Comparison of ENCODE assay signal across 29 mouse cellular contexts in genomic region chr5:63993865-63994264, GRCm38 (mm10). TPM values are rescaled to one million over a fixed set of nuclear protein-coding genes. Genes with fewer than 3 reads are reported as not detected.
DNase-seq lines count a peak whose midpoint lies in the region; ATAC-seq and TF ChIP-seq lines count a peak whose summit lies in the region.
"Had no signal": no experiment of that assay in that cellular context is flagged by ENCODE, and none has a peak within 500 bp of the region (broad histone marks: within the 10 kb centered on the region; RNA-seq: fewer than 3 reads in every experiment).

No protein-coding gene starts in this region.

- H3K9ac ChIP-seq in hindbrain, embryonic 11.5 days (ENCODE audit: low read depth, low read length), result no peak overlapping the region
- no peak overlapping the region for H3K9ac ChIP-seq in hindbrain, embryonic 12.5 days
- no peak overlapping the region for H3K9ac ChIP-seq in ES-E14 (ENCODE audit: insufficient read depth, low read depth, low read length, poor library complexity, severe bottlenecking)
- H3K9ac ChIP-seq: embryonic facial prominence, embryonic 13.5 days; forebrain, embryonic 13.5 days; heart, embryonic 12.5 days; heart, embryonic 15.5 days; hindbrain, embryonic 15.5 days; intestine, embryonic 15.5 days had no signal

- no peak for ATAC-seq in hindbrain, embryonic 11.5 days (ENCODE audit: low FRiP score)
- no peak for ATAC-seq in hindbrain, embryonic 12.5 days (ENCODE audit: low FRiP score)
- no peak for ATAC-seq in inflammation-experienced regulatory T-cells, adult 6 months
- ATAC-seq: CD4-positive, CD25-positive, alpha-beta regulatory T cell, adult 4 months; forebrain, embryonic 13.5 days; intestine, embryonic 15.5 days had no signal

- H3K4me1 ChIP-seq in hindbrain, embryonic 11.5 days (replicated peaks; ENCODE audit: control insufficient read depth, insufficient read depth, low read length), result no peaks in the 10 kb centered on the region
- peaks cover 3% of the 10 kb centered on the region; the same call in 1 of the 2 replicates for H3K4me1 ChIP-seq in hindbrain, embryonic 12.5 days
- peaks cover 0 to 2% of the 10 kb centered on the region in 2 experiments; a peak in 2 of 4 replicates for H3K4me1 ChIP-seq in ES-E14 (ENCODE audit: control insufficient read depth in 2 of 2, insufficient read depth in 2 of 2, low read length in 2 of 2, poor library complexity in 1 of 2)
- H3K4me1 ChIP-seq in limb, embryonic 10.5 days, result 0 out of 2 replicates have a peak, but pooled peaks cover 3% of the 10 kb centered on the region
- H3K4me1 ChIP-seq: embryonic facial prominence, embryonic 13.5 days; heart, embryonic 12.5 days; heart, embryonic 15.5 days; hindbrain, embryonic 15.5 days; intestine, embryonic 15.5 days had no signal

- no peaks in the 10 kb centered on the region for H3K9me3 ChIP-seq in hindbrain, embryonic 11.5 days (ENCODE audit: control insufficient read depth, low read length)
- no peaks in the 10 kb centered on the region for H3K9me3 ChIP-seq in hindbrain, embryonic 12.5 days (replicated peaks)
- H3K9me3 ChIP-seq in ES-E14 (ENCODE audit: control insufficient read depth, insufficient read depth, low read depth, low read length), result no peaks in the 10 kb centered on the region
- no peaks in the 10 kb centered on the region for H3K9me3 ChIP-seq in limb, embryonic 10.5 days (replicated peaks)
- H3K9me3 ChIP-seq: embryonic facial prominence, embryonic 10.5 days; embryonic facial prominence, embryonic 13.5 days; forebrain, embryonic 13.5 days; heart, embryonic 12.5 days; heart, embryonic 15.5 days; hindbrain, embryonic 10.5 days; hindbrain, embryonic 15.5 days; intestine, embryonic 15.5 days had no signal

- in situ Hi-C loops in ES-E14 (cut with MboI; ENCODE audit: low sequenced_read_pairs in 2 of 2, unreplicated experiment in 2 of 2), result no loop called here

- no peak overlapping the region for H3K4me3 ChIP-seq in hindbrain, embryonic 11.5 days (ENCODE audit: low read depth, low read length)
- no peak overlapping the region for H3K4me3 ChIP-seq in hindbrain, embryonic 12.5 days
- no peak overlapping the region for H3K4me3 ChIP-seq in ES-E14 (ENCODE audit: insufficient read depth in 1 of 2, low read depth in 1 of 2, low read length in 2 of 2, poor library complexity in 1 of 2, severe bottlenecking in 1 of 2)
- no peak overlapping the region for H3K4me3 ChIP-seq in limb, embryonic 10.5 days
- H3K4me3 ChIP-seq: embryonic facial prominence, embryonic 10.5 days; embryonic facial prominence, embryonic 13.5 days; erythroblast, embryonic 14.5 days; forebrain, embryonic 13.5 days; gastrocnemius, adult 2 months; heart, embryonic 12.5 days; heart, embryonic 15.5 days; hindbrain, embryonic 10.5 days; hindbrain, embryonic 15.5 days; intestine, embryonic 15.5 days had no signal

- no peak overlapping the region for H3K27ac ChIP-seq in hindbrain, embryonic 11.5 days (ENCODE audit: low read depth, low read length)
- H3K27ac ChIP-seq in hindbrain, embryonic 12.5 days, result no peak overlapping the region
- no peak overlapping the region for H3K27ac ChIP-seq in ES-E14 (ENCODE audit: insufficient read depth, low read depth, low read length, poor library complexity, severe bottlenecking)
- no peak overlapping the region for H3K27ac ChIP-seq in limb, embryonic 10.5 days
- H3K27ac ChIP-seq: embryonic facial prominence, embryonic 10.5 days; embryonic facial prominence, embryonic 13.5 days; forebrain, embryonic 13.5 days; gastrocnemius, adult 2 months; heart, embryonic 15.5 days; hindbrain, embryonic 10.5 days; hindbrain, embryonic 15.5 days; intestine, embryonic 15.5 days had no signal

- H3K27me3 ChIP-seq in hindbrain, embryonic 11.5 days (ENCODE audit: control insufficient read depth, insufficient read depth, low read length), result no peaks in the 10 kb centered on the region
- no peaks in the 10 kb centered on the region for H3K27me3 ChIP-seq in hindbrain, embryonic 12.5 days
- no peaks in the 10 kb centered on the region for H3K27me3 ChIP-seq in limb, embryonic 10.5 days (ENCODE audit: low read depth, poor library complexity, severe bottlenecking)
- H3K27me3 ChIP-seq: embryonic facial prominence, embryonic 13.5 days; forebrain, embryonic 13.5 days; heart, embryonic 12.5 days; heart, embryonic 15.5 days; hindbrain, embryonic 15.5 days; intestine, embryonic 15.5 days had no signal

- DNase-seq in hindbrain, embryonic 11.5 days (ENCODE audit: low spot score), result peak; percentile 14
- DNase-seq in ES-E14 (ENCODE audit: low read depth, low spot score), result no peak
- peak; percentile 35 for DNase-seq in ZHBTc4 (ENCODE audit: low read depth, low spot score)
- DNase-seq in limb, embryonic 10.5 days (ENCODE audit: low spot score), result no peak
- DNase-seq: adrenal gland, adult 2 months; adrenal gland, postnatal 14 days; cerebellum, adult 11-12 months; cerebellum, adult 8-10 months; cerebellum, postnatal 36 days; embryo, embryonic 11 days; gastrocnemius, adult 2 months; gastrocnemius, postnatal 14 days; heart, adult 11 months; heart, postnatal 10 days; heart, postnatal 36 days; kidney, adult 11 months; kidney, adult 8-10 months had no signal

- H3K36me3 ChIP-seq in hindbrain, embryonic 11.5 days (ENCODE audit: control insufficient read depth, insufficient read depth, low read length), result no peaks in the 10 kb centered on the region
- H3K36me3 ChIP-seq in hindbrain, embryonic 12.5 days, result no peaks in the 10 kb centered on the region
- no peaks in the 10 kb centered on the region for H3K36me3 ChIP-seq in ES-E14 (ENCODE audit: control insufficient read depth, insufficient read depth, low read length, poor library complexity, severe bottlenecking)
- no peaks in the 10 kb centered on the region for H3K36me3 ChIP-seq in limb, embryonic 10.5 days
- H3K36me3 ChIP-seq: embryonic facial prominence, embryonic 10.5 days; embryonic facial prominence, embryonic 13.5 days; heart, embryonic 12.5 days; heart, embryonic 15.5 days; hindbrain, embryonic 10.5 days; hindbrain, embryonic 15.5 days; intestine, embryonic 15.5 days had no signal

- H3K4me2 ChIP-seq in hindbrain, embryonic 11.5 days (replicated peaks; ENCODE audit: low read depth, low read length), result no peak overlapping the region
- H3K4me2 ChIP-seq in hindbrain, embryonic 12.5 days (replicated peaks), result no peak overlapping the region
- H3K4me2 ChIP-seq: embryonic facial prominence, embryonic 13.5 days; forebrain, embryonic 13.5 days; heart, embryonic 12.5 days; heart, embryonic 15.5 days; hindbrain, embryonic 15.5 days; intestine, embryonic 15.5 days had no signal

- 34% methylated on average over 3 of the region's 3 CpGs for WGBS in hindbrain, embryonic 11.5 days
- WGBS in hindbrain, embryonic 12.5 days, result 32% methylated on average over 3 of the region's 3 CpGs
- WGBS in limb, embryonic 10.5 days, result 67% methylated on average over 3 of the region's 3 CpGs

TF ChIP-seq in ES-E14, 5 proteins besides CTCF, POLR2A, EP300 and RAD21:
- TF ChIP-seq HCFC1 (IDR thresholded peaks at IDR 0.05; ENCODE audit: borderline replicate concordance, insufficient read depth, low read length) (no peak), MAFK (IDR thresholded peaks at IDR 0.05; ENCODE audit: insufficient read depth, low read depth, low read length) (peak; percentile 84)

RNA-seq across cellular contexts. Expression of gene Rell1, which starts 25.2 kb away (rescaled TPM):
- polyA plus RNA-seq in hindbrain, embryonic 11.5 days (2014; fragmentation: Nextera tagmentation; extraction: Ambion mirVana), result 10.2 and 10.8 TPM in 2 replicates
- 15.5 and 15.6 TPM in 2 replicates for polyA plus RNA-seq in hindbrain, embryonic 12.5 days (2016; fragmentation: Nextera tagmentation; extraction: Ambion mirVana)
- total RNA-seq in ES-E14 (2012; rRNA removed), result 18.5 and 21.0 TPM in 2 replicates
- 13.5 and 15.0 TPM in 2 replicates for polyA plus RNA-seq in limb, embryonic 10.5 days (2016; fragmentation: Nextera tagmentation; extraction: Ambion mirVana)
- polyA plus RNA-seq in inflammation-experienced regulatory T-cells, adult 6 months (2017; shearing (Covaris generic)), result 1 to 10 TPM; 1.5 to 6.1 (median 4.8) TPM

Comparison
In these comparisons a context has a peak if more than half of its experiments do, and no peak if none do; other contexts are left out.
1. DNase-seq: peak in hindbrain, embryonic 11.5 days (single experiment) and ZHBTc4 (single experiment); none in ES-E14 (single experiment) and limb, embryonic 10.5 days (single experiment).